Mouse (Mus musculus) neural tube, embryonic 14.5 days (tissue): ENCODE results near the gene Ylpm1. TPM values are rescaled to one million over a fixed set of nuclear protein-coding genes. Genes with fewer than 3 reads are reported as not detected.

Source experiments
- ATAC-seq: fragments of 200-750 bp; cut with Nextera tagmentation; 2 replicates; pipeline ENCODE4 v1.8.0; 2017; ENCODE audit warnings: low read depth, mild to moderate bottlenecking, moderate TSS enrichment, moderate library complexity
- H3K27ac ChIP-seq: fragments of 300-500 bp; sonication (generic); 2 replicates; pipeline ENCODE4 v1.5.1; 2014; ENCODE audit warnings: low read depth, mild to moderate bottlenecking, control low read depth, low read length, moderate library complexity, mixed read lengths
- H3K27me3 ChIP-seq: fragments of 300-500 bp; sonication (generic); 2 replicates; pipeline ENCODE4 v1.6.1; 2014; ENCODE audit warnings: low read length; ENCODE audit not compliant: control insufficient read depth, insufficient read depth
- H3K36me3 ChIP-seq: fragments of 300-500 bp; sonication (generic); 2 replicates; pipeline ENCODE4 v1.6.1; 2014; ENCODE audit warnings: low read length, mixed read lengths; ENCODE audit not compliant: control insufficient read depth, insufficient read depth
- H3K4me1 ChIP-seq: fragments of 300-500 bp; sonication (generic); 2 replicates; pipeline ENCODE4 v1.6.1; 2014; ENCODE audit warnings: low read length; ENCODE audit not compliant: control insufficient read depth, insufficient read depth
- H3K4me2 ChIP-seq: fragments of 300-500 bp; sonication (generic); 2 replicates; pipeline ENCODE4 v1.6.1; 2014; ENCODE audit warnings: mild to moderate bottlenecking, low read depth, low read length, control low read depth
- H3K4me3 ChIP-seq: fragments of 300-500 bp; sonication (generic); 2 replicates; pipeline ENCODE4 v1.5.1; 2014; ENCODE audit warnings: low read depth, low read length, control low read depth, mixed read lengths
- H3K9ac ChIP-seq: fragments of 300-500 bp; sonication (generic); replicated peaks from 2 replicates; pipeline ENCODE4 v1.6.1; 2014; ENCODE audit warnings: low read depth, mild to moderate bottlenecking, control low read depth, low read length, mixed read lengths
- H3K9me3 ChIP-seq: fragments of 300-500 bp; sonication (generic); 2 replicates; pipeline ENCODE4 v1.6.1; 2016; ENCODE audit warnings: low read length; ENCODE audit not compliant: control insufficient read depth
- WGBS: fragments of 180-500 bp; shearing (Covaris S2); extraction: QIAGEN DNeasy Blood & Tissue Kit; methylation state at CpG from one replicate; pipeline ENCODE4 v1.1.7; 2014; 5-methylcytosine and 5-hydroxymethylcytosine counted together
- polyA plus RNA-seq: library from polyadenylated mRNA; unstranded; fragments of >200 nt; fragmentation: Nextera tagmentation; extraction: Ambion mirVana; gene quantifications from 2 replicates; pipeline ENCODE4 v1.2.1, GENCODE M21; 2014

Gene Ylpm1
- polyA plus RNA-seq, 1 experiment from 2014 or later: 54.7 TPM

DNA sequence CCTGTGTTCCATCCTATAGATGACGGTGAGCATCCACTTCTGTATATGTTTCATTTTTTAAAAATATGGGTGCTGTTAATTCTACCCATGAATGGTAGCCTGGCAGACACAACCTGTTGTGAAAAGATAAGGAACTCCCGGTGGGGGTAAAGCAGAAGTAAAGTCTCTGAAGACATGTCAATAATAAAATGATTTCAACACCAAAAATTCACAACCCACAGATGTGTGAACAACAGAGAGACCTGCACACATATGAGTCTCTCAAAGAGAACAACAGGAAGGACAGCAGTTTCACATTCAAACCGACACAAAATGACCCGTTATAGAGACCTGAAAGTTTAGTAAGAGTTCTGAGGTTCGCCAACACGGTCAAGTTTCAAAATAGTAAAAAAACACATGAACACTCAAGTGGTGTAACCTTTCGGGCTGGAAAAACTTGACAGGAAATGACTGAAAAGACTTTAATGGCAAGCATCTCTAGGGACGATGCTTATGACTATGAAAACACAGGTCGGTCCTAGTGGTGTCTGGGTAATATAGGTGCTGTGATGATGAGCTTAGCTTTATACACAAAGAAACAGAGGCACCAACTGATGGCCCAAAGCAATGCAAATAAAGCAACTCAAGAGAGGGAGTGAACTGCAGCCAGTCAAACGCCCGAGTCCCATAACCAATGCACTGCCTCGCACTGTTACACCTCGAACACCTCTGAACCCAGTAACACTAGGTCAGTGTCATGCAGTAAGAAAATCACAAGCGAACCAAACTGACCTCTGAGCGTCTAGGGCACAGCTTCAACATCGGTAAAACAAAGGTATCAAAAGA, 27.1 kb upstream of the Ylpm1 start:
- Histone ChIP-seq H3K4me3 (peak overlapping the region; percentile 84; the same call in 1 of the 2 replicates), H3K27ac (no peak overlapping the region), H3K36me3 (peaks cover 9% of the 10 kb centered on the region), H3K9ac (peak overlapping the region; percentile 75; the same call in 1 of the 2 replicates), H3K4me2 (peak overlapping the region; percentile 89), H3K9me3 (no peaks in the 10 kb centered on the region), H3K27me3 (no peaks in the 10 kb centered on the region), H3K4me1 (peaks cover 14% of the 10 kb centered on the region)
- ATAC-seq: no peak
- 87% methylated on average over 16 of the region's 16 CpGs for WGBS

DNA sequence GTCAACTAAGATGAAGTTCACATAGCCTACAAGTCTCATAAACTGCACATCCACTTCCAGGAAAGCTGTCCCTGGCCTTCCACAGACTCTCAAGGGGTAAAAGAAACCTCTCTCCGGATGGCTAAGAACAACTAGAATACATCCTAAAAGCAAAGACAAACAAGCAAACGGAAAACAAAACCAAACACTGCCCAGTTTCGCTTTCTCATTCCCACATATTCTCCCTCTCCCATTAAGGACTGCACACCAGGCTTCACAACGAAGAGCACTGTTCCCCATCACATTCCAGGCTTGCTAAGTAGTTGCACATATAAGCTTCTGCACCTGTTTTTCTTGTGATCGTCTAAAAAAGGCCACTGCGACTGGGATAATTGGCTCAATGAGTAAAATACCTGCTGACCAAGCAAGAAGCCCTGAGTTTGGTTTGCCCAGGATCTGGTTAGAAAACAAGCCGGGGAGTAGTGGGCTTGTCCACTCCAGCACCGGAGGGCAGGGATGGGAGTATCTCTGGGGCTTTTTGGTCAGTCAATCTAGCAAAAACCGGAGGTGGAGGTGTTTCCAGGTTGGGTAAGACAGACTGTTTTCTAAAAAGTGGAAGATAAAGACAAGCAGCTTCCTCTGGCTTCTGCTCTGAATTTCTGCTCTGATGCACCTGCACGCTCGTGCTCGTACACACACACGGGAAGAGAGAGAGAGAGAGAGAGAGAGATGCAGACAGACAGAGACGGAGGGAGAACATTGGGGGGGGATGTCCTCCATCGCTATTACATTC, 26.3 kb upstream of the Ylpm1 start:
- no peaks in the 10 kb centered on the region for H3K9me3 ChIP-seq

DNA sequence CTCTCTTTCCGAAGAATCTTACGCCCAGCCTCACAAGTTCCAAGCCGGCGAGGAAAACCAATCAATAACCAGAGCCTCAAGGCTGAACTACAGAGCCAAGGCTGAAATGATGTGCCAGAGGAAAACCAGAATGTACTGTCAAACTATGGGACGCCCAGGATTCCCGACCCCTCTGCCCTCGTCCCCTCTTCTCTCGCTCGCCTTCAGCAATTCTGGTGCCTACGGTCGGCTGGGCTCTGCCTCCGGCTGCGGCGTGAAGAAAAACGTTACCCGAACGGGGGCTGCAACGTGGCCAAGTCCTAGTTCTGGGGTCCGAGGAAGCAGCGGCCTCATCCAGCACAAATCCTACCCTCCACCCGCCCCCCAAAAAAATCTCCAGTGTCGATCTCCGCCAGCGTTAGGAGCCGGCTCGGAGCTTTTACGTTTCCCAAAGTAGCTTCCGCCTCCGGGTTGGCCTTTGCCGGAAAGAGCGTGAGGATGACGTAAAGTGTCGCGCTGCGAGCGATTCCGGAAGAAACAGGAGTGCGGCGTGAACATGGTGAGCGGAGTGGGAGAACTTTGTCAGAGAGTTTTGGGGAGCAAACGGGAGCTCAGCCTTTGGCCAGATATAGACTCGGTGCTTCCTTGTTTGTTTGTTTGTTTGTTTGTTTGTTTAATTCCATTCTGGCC, 25.6 kb upstream of the Ylpm1 start, which contains the start of the genes Fcf1 and Arel1:
Gene Fcf1 (plus strand): TSS at position 470 of the 669 bp plus-strand sequence.
Gene Arel1 (minus strand): TSS at position 473 of the 669 bp plus-strand sequence.
- H3K4me2 ChIP-seq: peak within 1 kb of the TSS; percentile 89
- H3K4me1 ChIP-seq: peaks cover 14% of the 10 kb centered on the region
- no peaks in the 10 kb centered on the region for H3K27me3 ChIP-seq
- no peaks in the 10 kb centered on the region for H3K9me3 ChIP-seq
- peak; percentile 81; the same call in 1 of the 2 replicates for ATAC-seq
- H3K4me3 ChIP-seq: peak within 1 kb of the TSS; percentile 84
- 0% methylated on average over 42 of the region's 42 CpGs for WGBS
- no peak within 1 kb of the TSS; the same call in 1 of the 2 replicates for H3K27ac ChIP-seq
- H3K36me3 ChIP-seq: peaks cover 10% of the 10 kb centered on the region
- H3K9ac ChIP-seq: peak within 1 kb of the TSS; percentile 75

More for the DNA sequence above, 26.3 kb upstream of the Ylpm1 start:
- ATAC-seq: no peak
- Histone ChIP-seq H3K4me2 (peak overlapping the region; percentile 89), H3K36me3 (peaks cover 11% of the 10 kb centered on the region), H3K9ac (peak overlapping the region; percentile 75), H3K27me3 (no peaks in the 10 kb centered on the region), H3K4me1 (peaks cover 14% of the 10 kb centered on the region), H3K4me3 (peak overlapping the region; percentile 84), H3K27ac (no peak overlapping the region)
- 30% methylated on average over 15 of the region's 15 CpGs for WGBS

DNA sequence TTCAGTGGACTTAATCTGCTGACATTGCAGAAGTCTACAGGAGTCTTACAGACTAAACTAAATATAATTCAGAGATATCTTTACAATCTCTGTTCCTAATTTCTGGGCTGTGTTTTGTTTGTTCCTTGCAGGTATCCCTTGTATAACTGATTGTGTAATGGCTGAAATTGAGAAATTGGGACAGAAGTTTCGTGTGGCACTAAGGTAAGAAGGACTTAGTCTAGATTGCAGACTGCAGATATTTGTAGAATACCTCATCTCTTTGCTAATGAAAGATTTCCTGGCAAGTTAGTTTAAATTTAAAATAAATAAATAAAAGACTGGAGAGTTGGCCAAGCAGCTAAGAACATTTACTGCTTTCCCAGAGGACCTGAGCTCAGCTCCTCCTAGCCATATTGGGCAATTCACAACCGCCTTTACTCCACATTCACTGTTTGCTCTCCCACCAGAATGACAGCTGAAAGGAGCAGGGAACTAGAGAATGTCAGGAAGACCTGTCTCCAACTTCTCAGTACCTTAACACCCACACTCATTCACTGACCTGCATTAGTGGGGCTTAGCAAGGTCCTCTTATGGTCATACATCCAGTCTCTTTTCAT, 16.8 kb upstream of the Ylpm1 start:
- Histone ChIP-seq H3K27ac (no peak overlapping the region), H3K4me3 (no peak overlapping the region), H3K4me1 (no peaks in the 10 kb centered on the region), H3K9me3 (no peaks in the 10 kb centered on the region), H3K9ac (no peak overlapping the region), H3K27me3 (no peaks in the 10 kb centered on the region), H3K36me3 (peaks cover 51% of the 10 kb centered on the region), H3K4me2 (no peak overlapping the region)
- ATAC-seq: no peak
- WGBS: 85% methylated on average over 2 of the region's 2 CpGs

DNA sequence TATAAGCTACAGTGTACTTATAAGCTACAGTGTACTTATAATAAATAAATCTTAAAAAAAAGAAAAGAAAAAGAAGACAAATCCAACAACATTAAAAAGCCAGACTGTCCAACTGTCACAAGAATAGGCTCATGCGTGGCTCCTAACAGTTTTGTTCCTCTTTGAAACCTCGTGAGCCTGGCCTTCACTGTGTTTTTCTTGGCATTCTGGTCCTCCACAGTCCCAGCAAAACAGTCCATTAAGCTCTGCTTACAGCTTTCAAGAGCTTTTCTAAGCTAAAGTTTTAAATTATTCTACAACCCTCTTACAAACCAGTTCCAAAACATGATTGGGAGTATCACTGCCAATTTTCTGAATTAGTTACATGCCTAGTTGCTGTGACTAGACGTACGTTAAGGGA, 6.7 kb upstream of the Ylpm1 start:
- Histone ChIP-seq H3K27me3 (no peaks in the 10 kb centered on the region), H3K4me2 (no peak overlapping the region), H3K36me3 (no peaks in the 10 kb centered on the region), H3K9ac (no peak overlapping the region), H3K9me3 (no peaks in the 10 kb centered on the region), H3K27ac (no peak overlapping the region), H3K4me1 (no peaks in the 10 kb centered on the region), H3K4me3 (no peak overlapping the region)
- ATAC-seq: no peak
- 80% methylated on average over 4 of the region's 4 CpGs for WGBS

DNA sequence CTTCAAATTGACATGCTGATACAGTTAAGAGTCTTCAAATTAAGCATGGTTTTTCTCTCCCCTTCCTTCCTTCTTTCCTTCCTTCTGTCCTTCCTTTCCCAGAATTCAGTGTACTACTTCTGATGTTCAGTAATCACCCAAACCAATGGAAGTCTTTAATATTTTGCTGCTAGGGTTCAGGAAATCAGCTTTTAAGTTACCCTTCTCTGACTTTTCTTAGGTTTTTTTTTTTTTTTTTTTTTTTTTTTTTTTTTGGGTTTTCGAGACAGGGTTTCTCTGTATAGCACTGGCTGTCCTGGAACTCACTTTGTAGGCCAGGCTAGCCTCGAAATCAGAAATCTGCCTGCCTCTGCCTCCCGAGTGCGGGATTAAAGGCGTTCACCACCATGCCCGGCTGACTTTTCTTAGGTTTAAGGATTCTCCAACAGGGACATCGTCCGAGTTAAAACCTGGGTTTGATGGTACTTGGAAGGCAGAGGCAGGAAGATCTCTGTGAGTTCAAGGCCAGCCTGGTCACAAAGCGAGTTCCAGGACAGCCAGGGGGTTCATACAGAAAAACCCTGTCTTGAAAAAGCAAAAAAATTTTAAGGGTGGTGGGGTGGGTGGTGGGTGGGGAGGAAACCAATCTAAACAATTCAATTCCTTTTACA, 884 bp upstream of the Ylpm1 start:
- H3K9ac ChIP-seq: 0 out of 2 replicates have a peak overlapping the region, but pooled peaks have one; percentile 25
- no peak overlapping the region for H3K27ac ChIP-seq
- H3K4me3 ChIP-seq: no peak overlapping the region
- no peaks in the 10 kb centered on the region for H3K36me3 ChIP-seq
- ATAC-seq: no peak
- H3K27me3 ChIP-seq: no peaks in the 10 kb centered on the region; the same call in 1 of the 2 replicates
- WGBS: 92% methylated on average over 8 of the region's 9 CpGs
- peaks cover 22% of the 10 kb centered on the region for H3K4me1 ChIP-seq
- H3K4me2 ChIP-seq: peak overlapping the region; percentile 99; the same call in 1 of the 2 replicates
- no peaks in the 10 kb centered on the region for H3K9me3 ChIP-seq

DNA sequence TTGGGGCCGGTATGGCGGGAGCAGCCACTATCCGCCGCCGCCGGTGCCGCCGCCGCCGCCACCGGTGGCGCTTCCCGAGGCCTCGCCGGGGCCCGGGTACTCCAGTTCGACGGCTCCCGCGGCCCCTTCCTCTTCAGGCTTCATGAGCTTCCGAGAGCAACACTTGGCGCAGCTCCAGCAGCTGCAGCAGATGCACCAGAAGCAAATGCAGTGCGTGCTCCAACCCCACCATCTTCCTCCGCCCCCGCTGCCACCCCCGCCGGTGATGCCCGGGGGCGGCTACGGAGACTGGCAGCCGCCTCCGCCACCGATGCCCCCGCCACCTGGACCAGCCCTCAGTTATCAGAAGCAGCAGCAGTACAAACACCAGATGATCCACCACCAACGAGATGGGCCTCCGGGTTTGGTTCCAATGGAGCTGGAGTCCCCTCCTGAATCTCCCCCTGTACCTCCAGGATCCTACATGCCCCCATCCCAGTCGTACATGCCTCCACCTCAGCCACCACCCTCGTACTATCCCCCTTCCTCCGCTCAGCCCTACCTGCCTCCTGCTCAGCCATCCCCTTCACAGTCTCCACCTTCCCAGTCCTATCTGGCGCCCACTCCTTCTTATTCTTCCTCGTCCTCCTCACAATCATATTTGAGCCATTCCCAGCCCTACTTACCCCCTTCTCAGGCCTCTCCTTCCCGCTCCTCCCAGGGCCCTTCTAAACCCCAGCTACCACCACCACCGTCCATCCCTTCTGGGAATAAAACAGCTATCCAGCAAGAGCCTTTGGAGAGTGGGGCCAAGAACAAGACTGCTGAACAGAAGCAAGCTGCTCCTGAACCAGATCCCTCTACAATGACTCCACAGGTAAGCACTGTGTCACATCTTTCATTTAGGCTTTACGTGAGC, 629 bp downstream of the Ylpm1 start:
- ATAC-seq: peak; percentile 71
- Histone ChIP-seq H3K27ac (peak overlapping the region; percentile 93), H3K4me2 (peak overlapping the region; percentile 99), H3K27me3 (no peaks in the 10 kb centered on the region; the same call in 1 of the 2 replicates), H3K36me3 (no peaks in the 10 kb centered on the region), H3K4me1 (peaks cover 22% of the 10 kb centered on the region), H3K9me3 (no peaks in the 10 kb centered on the region), H3K4me3 (peak overlapping the region; percentile 93), H3K9ac (peak overlapping the region; percentile 98)
- under 1% methylated on average over 43 of the region's 44 CpGs for WGBS
